Mouse (Mus musculus) ovary, postnatal 10 days (tissue): ENCODE results near the gene Oas1d.
"Not testable (repeated sequence)": the region's sequence is repeated elsewhere in the genome, so short reads cannot be mapped to it uniquely, and the experiment has no call there.

ENCODE experiments used
- DNase-seq: peaks from one replicate; pipeline ENCODE4 v3.0.0; 2022; ENCODE audit warnings: low spot score

The Oas1d gene

DNA sequence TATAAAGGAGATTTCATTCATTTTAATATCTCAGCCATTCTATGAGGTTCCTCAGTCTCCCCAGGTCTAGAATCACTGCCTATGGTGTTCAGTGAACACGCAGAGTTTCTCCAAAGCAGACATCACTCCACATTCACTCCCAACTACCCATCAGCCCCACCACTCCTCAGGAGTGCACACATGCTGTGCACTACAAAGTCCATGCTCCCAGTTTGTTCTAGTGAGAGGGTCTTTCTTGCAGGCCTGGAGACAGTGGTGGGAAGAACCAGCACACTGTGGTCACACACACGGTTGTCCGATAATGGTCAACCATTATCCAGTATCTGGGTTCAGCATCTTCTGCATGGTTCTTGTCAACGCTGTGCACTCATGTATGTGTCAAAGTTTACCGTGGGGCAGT is 12.3 kb upstream of the Oas1d start:
- no peak for DNase-seq

DNA sequence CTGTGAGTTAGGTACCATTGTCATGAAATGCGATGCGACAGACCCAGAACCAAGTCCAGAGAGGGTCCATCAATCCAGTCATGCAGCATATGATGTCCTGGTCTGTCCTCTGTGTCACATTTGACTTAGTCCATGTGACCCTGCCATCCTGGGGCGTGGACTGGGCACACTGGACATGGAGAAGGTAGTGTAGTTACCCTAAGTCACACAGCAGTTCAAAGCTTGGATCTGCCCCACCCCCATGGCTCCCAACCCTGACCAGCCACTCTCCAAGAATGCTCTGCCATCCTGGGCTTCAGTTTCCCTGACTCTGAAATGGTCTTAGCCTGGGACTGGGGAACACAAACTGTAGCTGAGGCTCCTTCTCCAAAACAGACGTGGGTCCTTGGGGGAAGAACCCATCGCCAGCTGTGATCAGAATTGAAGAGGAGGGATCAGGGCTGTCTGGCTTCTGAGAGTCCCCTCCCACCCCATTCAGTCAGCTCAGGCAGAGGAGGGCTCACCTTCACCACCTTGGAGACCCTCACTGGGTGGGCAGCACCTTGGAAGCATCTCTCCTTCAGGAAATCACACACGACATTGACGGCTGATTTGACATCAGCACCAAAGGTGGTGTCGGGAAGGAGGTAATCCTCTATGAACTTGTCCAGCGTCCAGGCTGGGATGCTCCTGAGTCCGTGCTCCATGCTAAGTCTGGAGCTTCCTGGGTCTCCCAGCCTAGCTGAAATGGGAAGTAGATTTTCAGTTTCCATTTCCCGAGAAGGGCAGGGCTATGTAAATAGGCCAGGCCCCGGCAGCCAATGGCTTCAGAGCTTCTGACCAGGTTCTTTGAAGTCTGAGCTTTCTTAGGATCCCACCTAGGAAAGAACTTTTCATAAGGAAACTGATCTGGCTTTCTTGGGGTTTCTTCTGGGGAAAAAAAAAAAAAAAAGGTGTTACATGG is 7.3 kb upstream of the Oas1d start, which contains the start of gene Oas1a:
Gene Oas1a, minus strand, starts transcription at position 731 of the 943 bp plus-strand sequence.
- not testable (repeated sequence) for DNase-seq

GRCm38 (mm10) chr5:120908196-120908920 is 6.0 kb upstream of the Oas1d start:
- no peak for DNase-seq

GRCm38 (mm10) chr5:120919156-120919935 is 5.0 kb downstream of the Oas1d start:
- not testable (repeated sequence) for DNase-seq

- DNase-seq: no peak
These were observed 6.0 kb downstream of the Oas1d start for GRCm38 (mm10) chr5:120920296-120920695.

DNA sequence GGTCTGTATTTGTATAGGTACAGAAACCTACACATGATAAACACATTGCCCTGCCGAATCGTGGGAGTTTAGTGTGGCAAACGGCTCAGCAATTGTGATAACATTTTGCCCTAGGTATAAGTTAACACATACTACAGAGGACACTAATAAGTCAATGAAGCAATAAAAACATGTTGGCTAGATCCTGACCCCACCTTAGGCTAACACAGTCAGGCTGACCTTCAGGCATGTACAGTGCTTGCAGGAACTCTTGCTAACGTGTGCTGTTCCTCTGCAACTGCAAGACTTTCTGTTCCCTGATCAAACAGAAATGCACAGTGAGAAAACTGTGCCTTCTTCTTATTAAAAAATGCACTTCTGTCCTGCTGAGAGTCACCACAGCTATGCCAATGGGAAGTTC is 9.6 kb downstream of the Oas1d start:
- no peak for DNase-seq

DNA sequence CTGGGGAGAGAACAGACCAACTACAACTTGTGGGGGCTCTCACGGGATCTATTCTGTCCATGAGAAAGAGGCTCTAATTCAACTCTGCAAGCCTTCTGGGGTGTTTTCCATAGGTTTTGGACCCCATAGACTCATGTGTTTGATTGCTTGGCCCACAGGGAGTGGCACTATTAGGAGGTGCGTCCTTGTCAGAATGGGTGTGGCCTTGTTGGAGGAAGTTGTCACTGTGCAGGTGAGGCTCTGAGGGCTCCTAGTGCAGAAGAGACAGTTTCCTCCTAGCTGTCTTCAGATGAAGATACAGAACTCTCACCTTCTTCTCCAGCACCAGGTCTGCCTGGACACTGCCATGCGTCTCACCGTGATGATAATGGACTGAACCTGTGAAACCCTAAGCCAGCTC is 10.2 kb downstream of the Oas1d start:
- DNase-seq: not testable (repeated sequence)

GRCm38 (mm10) chr5:120926311-120926710 is 12.0 kb downstream of the Oas1d start:
- DNase-seq: not testable (repeated sequence)

DNA sequence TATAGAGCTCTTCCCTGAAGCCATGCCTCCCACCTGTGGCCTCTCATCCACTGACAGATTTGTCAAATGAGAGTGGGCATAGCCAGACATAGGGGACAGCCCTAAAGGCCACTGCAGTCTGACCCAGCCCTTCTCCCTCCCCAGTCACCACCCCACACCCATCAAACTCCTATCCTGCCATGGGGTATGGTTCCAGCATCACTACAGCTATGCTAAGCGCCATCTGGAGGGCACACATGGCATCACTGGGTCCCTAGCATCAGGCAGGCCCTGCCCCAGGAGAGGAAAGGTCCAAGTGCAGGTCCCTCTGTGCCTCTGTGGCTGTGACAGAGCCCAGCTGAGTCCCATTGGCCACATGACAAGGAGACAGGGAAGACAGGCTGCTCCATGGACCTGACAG is 12.7 kb downstream of the Oas1d start:
- DNase-seq: no peak

DNA sequence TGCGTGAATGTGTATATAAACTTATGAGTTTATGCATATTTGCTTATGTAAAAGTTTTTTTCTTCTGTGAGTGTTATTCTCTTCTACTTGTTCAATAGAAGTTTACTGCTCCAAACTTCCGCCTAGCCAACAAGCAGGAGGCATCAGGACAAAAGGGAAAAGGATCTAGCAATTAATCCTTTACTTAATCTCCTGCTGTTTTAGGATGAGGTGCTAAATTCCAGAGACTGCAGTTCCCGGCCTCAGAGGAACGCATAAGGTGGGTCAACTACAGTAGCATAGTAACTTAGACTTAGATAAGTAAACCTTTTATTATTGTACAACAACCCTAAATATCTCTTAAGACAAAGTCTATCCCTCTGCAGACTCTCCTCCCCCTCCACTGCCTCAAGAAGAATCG is 19.6 kb downstream of the Oas1d start:
- no peak for DNase-seq

- no peak for DNase-seq
These were observed 23.5 kb downstream of the Oas1d start for GRCm38 (mm10) chr5:120937841-120938240.

GRCm38 (mm10) chr5:120938586-120938985 is 24.2 kb downstream of the Oas1d start:
- DNase-seq: no peak

DNA sequence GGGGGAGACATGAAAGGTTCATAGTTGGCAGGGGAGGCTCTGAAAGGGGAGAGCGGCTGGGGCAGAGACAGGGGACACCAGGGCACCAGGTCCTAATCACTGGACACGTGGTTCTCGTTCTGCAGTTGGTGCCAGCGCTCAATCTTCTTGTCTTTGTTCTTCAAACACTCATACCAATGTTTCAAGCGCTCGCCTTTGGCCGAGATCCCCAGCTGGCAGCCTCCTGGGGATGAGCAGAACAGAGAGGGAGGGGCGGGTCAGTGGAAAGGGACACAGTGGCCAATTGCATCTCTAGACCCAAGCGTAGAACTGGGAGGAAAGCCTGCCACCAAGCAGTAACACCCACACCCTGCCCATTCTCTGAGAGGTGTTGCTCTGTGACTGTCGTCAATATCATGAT is 27.7 kb downstream of the Oas1d start:
- DNase-seq: no peak

DNA sequence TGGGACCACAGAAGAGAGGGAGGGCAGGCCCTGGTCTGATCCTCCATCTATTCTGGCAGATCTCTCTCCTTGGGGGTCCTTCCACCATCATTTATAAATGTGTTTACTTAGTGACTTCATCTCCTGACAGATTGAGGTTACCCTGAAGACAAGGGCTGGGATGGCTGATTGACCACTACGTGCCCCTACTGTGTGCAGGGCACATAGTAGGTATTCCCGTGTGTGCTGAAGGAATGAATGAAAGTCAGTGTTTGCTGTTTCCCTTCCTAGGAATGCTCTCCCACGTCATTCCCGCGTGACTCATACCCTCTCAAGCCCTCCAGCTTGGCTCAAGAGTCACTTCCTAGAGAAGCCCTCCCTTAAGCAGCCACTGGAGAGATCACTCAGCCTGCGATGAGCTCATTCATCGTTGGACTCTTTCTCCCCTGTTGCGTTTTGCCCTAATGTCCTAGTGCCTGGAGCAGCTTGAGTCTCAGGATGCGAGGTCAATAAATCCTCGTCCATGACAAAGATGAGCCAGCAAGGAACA is 38.0 kb downstream of the Oas1d start:
- DNase-seq: no peak

- DNase-seq: no peak
These were observed 39.6 kb downstream of the Oas1d start for GRCm38 (mm10) chr5:120953974-120954373.

GRCm38 (mm10) chr5:120961004-120961403 is 46.7 kb downstream of the Oas1d start:
- DNase-seq: no peak

DNA sequence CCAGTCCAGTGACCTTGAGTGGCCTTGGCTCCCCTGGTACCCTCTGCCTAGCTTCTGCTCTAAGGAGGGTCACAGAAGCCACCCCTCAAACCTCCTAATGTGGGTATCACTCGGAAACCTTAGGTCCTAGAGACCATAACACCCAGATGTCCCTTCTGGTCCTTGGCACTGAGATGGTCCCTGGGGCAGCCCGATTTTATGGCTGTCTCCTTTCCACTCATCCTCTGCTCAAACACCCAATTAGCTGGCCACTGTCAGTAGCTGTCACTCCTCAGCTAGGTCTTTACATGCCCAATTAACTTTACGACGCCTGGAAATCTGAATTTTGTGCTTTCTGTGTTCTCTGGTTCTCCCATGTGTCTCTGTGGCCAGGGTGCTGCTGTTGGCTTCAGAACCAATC is 51.8 kb downstream of the Oas1d start:
- DNase-seq: no peak

DNA sequence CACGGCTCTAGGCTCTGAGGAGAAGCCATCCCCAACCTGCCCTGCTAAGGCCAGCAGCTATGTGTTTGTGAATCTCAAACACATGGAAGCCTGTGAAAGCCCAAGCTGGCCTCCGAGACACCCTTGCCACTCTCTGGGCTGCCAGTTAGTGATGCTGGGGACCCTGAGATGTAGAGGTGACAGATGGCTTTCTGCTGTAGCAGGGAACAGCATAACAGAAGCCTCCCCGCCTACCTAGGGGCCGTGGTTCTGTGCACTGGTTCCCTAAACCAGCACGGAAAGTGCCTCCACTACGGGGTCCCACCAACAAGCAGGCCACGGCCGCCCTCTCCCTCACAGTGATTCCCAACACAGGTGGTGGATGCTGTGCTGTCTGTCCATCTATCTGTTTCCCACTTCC is 52.6 kb downstream of the Oas1d start:
- DNase-seq: no peak

GRCm38 (mm10) chr5:120967355-120968133 is 53.2 kb downstream of the Oas1d start:
- no peak for DNase-seq

GRCm38 (mm10) chr5:120968134-120968532 is 53.8 kb downstream of the Oas1d start:
- DNase-seq: no peak

DNA sequence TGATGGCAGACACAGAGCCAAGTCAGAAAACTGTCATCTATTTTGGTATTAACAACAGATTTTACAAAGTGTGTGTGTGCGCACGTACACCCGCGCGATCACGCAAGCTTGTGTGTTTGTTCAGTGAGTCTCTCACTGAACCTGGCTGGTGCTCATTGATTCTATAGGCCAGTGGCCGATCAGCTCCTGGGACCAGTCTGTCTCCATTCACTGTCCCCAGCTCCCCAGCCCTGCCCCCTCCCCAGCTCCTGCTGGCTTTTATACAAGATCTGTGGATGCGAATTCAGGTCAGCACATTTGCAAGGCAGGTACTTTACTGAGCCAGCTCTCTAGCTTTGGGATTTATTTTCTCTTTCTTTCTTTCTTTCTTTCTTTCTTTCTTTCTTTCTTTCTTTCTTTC is 54.5 kb downstream of the Oas1d start:
- DNase-seq: no peak
